Mouse (Mus musculus) right cerebral cortex, postnatal 14 days (tissue): ENCODE results near the gene Calm2.

Experiments used
- DNase-seq: peaks from one replicate; pipeline ENCODE4 v3.0.0; 2022

Gene Calm2

DNA sequence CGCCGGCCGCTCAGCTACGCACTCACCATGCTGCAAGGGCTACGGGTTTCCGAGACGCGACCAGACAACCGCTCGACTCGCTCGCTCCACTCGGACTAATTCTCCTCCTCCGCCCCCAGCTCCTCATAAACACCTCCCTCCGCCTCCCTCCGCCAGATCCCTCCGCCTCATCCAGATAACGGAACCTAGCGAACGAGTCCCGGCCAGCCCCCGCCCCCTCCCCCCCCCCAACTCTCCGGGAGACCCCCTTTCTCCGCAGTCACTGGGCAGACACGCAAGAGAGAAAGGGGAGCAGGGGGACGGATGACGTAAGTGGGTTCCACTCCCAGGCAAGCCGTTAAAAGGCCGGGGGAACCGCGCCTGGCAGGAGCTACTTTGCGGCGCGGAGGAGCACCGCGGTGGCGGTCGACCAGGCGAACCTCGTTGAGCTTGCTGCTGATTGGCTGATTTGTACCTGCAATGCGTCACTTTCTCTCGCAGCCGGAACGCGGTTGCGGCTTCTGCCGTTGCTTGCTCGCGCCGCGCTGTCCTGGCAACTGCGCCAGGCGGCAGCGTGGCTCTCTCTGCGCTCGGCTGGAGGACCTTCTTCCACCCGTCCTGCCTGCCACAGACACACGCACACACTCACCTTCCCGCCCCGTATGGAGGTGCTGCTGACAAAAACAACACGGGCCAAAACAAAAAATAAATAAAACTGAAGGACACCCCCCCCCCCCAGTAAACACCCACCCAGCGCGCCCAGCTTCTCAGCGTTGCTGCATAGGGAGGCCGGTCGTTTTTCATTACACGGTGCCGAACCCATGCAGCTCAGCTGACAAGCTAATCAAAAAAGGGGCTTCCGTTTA is at the start of gene Calm2:
TSS of gene Calm2 (minus strand) at position 169 of the 845 bp plus-strand sequence.
- peak; percentile 99 for DNase-seq

DNA sequence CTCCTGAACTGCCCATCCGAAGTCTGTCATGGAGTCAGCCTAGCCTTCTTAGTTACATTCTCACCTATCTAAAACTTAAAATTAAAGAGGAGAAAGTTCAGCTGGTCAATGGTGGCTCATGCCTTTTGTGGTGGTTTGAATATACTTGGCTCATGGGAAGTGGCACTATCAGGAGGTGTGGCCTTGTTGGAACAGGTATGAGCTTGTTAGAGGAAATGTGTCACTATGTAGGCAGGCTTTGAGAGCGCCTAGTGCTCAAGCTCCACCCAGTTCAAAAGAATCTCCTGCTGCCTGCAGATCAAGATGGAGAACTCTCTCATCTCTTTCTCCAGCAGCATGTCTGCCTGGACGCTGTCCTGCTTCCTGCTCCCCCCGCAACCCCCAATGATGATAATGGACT is 48.8 kb upstream of the Calm2 start:
- DNase-seq = no peak

DNA sequence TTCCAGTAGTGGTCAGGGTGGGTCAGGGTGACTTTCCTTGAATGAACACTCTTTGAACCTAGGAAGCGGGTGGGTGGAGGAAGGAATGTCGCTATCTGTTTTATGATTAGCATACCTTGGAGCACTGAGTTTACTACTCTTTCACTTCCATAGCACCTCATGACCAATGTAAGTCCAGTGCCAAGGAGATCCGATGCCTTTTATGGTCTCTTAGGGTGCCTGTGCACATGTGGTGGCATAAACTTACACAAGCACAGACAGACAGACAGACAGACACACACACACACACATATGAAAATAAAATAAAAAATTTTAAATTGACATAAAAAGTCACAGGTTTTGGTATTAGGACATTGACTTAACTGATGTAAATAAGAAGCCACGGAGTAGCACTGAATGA is 47.6 kb upstream of the Calm2 start:
- no peak for DNase-seq

DNA sequence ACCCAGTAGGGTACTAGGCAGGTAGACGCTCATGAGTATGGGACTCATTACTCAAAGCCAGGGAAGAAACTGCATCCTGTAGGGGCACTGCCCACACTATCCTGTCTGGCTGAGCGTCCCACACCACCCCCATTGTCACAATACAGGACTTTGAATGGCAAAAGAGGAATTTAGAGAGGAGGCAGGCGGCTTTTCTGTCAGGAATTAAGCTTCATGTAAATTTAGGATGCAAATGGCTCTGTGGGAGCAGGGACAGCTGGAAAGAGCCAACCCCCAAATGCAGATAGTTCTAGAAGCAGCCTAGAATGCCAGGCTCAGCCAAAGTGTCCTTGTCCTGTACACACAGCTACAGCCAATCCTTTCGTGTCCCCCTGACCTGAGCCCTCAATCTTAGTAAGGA is 45.6 kb upstream of the Calm2 start:
- DNase-seq = no peak

DNA sequence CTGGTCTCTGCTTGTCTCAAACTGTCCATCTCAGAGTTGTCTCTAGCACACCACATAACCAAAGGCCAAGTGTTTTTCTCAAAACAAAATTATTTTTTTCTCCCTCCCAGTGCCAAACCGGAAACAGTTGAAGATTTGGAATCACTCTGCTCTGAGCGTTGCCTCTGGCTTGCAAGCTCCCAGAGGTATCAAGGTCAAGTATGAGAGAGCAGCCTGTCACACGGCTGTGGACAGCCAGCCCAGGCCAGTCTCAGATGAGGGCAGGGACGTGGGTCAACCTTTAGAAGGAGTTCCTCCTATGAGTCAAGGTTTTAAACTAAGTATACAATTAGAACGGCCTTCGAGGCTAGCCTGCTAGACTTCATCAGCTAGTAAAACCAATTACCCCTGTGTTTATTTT is 43.6 kb upstream of the Calm2 start:
- no peak for DNase-seq

DNA sequence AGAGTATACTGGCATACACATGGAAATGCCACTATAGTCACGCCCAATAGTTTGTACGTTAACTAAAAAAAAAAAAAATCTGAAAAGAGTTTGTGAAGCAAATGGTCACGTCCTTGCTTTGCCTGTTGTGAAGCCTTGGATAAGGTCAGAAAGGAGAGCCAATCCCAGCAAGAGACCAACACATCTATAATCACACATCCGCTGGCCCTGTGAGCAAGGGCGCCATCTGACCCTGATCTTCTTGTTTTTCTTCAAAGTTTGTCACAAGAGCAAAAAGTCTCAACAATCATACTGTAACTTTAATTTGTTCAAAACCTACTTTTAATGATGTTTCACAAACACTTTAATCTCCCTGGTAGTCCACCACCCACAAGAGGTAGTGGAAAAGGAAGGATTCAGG is 39.0 kb upstream of the Calm2 start:
- DNase-seq = no peak

DNA sequence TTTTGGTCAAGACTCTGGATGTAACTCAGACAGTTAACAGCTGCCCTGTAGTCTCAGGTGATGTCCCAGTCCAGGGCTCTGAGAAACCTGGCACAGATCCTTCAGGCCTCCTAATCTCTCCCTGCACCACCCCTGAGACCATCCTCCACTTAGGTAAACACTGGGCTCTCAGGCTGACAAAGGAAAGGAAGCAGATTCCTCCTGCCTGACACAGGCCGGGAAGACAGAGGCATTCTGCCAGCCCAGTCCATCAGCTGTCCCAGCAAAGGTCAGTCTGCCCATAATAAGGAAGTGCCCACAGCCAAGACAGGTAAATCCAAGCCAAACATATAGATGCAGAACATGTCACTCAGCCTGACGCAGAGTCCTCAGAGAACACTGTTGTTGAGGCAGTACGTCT is 36.1 kb upstream of the Calm2 start:
- no peak for DNase-seq

DNA sequence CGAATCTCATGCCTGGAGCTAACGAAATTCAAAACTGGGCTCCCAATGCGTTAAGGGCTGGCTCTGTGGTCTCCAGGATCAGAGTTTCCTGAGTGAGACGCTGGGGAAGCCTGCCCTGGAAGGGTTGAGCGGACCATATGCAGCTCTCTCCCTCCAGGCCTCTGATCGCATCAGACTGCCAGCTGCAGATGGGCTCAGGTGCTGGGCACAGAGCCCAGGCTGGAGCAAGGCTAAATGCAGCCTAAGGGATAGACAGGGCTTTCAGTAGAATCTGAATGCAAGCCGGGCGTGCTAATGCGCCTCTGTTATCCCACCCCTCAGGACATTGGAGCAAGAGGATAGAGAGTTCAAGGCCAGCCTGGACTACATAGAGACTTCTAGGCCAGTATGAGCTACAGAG is 31.8 kb upstream of the Calm2 start:
- DNase-seq = no peak

DNA sequence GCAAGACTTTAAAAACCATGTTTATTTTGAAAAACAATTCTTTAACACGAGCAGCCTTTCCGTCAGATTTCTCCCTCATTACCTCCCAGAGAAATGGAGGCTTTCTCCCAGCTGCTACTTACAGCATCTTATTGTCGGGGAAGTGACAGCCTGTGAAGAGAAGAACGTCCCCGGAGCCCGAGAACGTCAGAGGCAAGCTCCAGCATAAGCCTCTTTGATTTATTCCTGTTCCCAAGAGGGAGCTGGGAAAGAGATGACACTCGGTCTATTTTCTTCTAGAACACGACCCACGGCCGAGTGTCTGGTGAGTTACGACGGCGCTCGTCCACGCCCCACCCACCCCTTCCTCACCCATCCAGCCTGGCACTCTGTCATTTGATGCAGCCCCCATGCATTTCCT is 30.9 kb upstream of the Calm2 start:
- DNase-seq = no peak

DNA sequence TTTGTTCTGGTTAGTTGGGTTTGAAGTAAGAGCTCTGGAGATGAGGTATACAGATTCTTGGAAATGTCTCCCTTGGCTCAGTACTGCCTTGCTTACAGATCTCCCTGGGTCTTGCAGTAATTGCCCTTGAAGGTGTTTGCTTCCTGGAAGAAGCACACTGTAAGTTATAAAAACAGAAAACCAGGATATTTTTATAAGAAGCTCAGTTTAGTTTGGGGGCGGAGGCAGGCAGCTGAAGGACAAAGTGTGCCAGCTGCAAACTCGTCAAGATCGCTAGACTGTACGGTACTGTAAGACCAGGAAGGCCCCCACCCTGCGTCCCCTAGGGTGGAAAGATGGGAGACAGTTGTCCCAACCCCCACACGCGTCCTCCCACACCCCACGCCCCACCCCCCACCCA is 28.6 kb upstream of the Calm2 start:
- no peak for DNase-seq

DNA sequence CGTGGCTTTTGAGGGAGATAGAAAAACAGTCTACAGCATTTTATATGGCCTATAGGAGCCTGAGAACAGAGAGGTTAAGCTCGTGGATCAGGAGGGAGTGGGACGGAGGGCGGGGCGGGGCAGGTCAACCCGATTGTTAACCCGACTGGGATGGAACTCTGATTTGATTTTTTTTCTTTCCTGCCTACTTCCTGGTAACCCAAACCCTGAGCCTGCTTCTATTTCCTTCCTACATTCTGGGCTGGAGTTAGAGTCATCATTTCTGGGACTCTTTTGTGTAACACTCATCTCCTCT is 27.7 kb upstream of the Calm2 start:
- no peak for DNase-seq

DNA sequence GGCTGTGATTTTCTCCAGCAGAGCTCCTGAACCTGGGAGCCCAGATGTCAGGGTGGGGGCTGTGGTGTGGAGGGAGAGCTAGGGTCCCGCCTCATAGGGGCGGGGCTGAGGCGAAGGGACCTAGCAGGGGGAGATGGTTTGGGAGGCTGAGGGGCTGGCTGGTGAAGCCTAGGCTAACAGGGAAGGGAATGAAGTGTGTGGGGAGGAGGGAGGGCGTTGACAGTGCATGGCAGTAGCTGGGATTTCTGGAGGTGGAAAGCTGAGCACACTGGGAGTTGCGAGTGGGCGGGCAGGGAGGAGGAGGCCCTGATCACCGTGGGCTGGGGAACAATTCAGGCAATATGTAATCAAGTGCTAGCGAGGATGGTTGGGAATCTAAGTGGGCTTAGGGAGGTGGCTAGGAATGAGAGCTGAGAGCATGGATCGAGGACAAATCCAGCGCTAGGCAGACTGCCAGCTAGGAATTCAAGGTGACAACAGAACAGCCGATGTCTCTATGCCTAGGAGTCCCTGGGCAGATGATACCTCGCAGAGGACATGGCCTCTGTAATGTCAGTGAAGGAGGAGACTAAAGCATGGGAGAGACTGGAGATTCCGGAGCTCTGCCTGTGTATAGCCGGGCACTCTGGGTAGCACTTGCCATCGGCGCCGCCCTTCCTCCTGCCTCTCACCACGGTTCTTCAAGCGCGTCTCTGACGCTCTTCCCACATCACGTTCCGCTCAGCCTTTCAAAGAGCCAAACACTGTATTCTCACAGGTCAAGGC is 27.2 kb upstream of the Calm2 start:
- peak; percentile 69 for DNase-seq

DNA sequence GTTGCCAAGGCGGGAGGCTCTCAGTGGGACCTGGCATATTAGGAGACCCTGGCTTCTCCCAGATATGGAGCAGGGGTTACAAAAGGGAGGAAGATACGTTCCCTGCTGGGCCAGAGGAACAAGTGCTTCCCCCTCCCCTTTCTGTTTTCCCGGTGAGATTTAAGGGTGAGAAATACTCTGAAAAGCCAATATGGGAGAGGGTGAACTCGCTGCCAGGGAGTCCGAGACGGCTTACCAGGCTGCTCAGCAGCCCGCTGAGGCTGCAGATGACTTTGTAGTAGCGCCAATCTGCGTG is 26.7 kb upstream of the Calm2 start:
- no peak for DNase-seq

DNA sequence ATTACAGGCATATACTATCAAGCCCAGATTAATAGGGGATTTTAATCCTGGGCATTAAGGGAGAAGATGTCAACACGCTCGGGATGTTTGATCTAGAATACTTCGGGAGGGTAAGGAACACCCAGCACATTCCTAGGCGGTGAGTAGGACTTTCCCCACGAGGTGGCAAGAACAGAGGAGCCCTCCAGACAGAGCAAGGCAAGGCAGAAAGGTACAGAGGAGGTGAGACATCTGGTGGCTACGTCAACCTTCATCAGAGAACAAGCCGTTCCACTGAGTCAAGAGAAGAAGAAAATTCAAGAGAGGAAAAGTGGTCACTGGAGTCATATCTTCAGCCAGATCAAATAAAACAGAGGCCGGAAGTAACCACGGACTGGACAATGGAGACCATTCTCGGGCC is 26.1 kb upstream of the Calm2 start:
- DNase-seq = no peak

DNA sequence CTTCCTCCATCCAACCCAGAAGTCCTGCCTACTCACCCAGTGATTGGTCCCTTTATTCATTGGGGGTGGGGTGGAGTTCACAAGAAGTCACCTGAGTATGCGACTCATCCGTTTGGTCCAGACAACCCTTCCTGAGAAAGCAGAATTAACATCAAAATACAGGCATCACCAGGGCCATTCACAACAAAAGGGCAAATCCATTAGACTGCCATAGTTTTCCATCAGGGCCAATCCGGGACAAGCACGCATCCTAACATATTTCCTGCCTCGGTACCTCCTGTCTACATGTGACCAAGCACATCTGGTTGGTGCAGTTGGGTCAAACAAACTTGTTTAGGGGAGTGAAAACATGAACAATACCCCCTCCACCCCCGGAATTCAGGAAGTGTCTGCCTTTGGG is 24.9 kb upstream of the Calm2 start:
- DNase-seq = no peak

DNA sequence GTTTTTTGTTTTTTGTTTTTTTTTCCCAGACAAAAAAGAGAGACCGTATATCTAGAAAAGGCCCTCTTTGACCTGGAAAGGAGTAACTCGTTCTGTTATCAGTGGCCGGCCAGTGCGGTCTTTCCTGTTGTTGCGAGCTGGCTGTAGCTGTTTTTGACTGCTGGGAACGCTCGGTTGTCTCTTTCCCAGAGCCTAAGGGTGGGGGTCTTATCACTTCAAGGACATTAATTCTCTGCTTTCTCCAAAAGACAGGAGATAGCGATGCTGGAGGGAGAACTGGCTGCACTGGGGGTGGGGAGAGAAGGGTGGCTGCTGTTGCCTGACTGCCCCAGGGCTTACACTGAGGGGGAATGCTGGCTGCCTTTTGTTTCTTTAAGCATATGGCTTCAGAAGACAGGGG is 24.1 kb upstream of the Calm2 start:
- no peak for DNase-seq

DNA sequence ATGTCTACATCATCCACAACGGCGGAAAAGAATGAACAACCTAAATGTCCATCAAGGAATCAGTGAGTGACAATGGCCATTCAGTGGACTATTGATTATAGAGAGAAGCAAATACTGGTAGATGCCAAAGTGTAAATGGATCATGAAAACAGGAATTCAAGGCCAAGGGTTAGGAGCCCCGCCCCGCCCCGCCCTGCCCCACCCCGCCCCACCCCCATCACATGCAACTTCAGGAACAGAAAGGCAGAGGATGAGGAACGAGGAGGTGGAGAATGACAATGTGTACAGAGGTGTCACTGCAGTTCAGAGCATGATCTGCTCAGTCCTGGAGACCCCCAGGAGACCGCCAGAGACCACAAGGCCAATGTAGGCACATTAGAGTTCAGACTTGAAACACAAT is 23.5 kb upstream of the Calm2 start:
- no peak for DNase-seq

DNA sequence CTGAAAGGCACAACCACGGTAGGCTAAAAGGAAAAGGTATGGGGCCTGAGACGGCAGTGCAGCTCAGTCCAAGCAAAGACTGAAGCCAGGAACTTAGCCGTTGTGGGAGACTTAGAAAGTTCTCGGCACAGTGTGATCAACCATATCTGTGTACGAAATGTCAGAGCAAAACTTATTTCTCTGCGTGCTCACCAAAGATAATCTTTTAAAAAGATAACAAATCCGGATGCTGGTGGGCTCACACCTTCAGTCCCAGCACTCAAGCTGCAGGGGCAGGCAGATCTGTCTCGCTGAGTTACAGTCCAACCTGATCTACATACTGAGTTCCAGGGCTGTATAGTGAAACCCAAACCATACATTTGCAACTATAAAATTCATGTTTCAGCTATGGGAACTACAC is 22.7 kb upstream of the Calm2 start:
- DNase-seq = no peak

DNA sequence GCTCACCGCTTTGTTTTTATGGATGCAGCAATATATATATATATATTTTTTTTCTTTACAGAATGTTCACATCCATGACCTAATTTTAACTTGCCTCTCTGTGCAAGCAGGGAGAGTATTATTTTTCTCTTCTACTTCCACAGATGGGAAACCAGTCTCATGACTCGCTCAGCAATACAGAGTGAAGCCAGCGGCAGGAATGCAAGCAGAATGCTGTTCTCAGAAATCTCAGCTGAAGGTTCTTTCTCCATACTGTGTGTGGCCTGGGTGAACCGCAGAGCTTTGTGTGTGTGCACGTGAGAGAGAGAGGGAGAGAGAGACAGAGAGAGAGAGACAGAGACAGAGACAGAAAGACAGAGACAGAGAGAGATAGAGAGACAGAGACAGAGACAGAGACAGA is 21.9 kb upstream of the Calm2 start:
- DNase-seq = no peak

DNA sequence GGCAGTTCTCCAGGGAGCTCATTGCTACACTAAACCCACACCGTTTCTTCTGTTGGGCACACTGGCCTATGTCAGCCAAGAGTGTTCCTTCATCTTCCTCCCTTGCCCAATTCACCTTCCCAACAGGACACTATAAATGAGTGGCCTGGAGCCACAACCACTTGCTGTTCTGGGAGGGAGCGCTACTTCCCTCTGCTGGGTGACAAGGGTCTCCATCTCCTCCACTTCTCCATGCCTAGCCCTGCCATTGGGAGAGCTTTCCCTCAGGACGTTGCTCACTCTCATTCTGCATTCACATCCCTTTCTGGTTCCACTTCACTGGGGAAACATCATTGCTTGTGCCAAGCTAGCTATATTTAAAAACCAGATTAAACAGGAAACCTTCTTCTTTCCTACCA is 14.8 kb upstream of the Calm2 start:
- DNase-seq = no peak

DNA sequence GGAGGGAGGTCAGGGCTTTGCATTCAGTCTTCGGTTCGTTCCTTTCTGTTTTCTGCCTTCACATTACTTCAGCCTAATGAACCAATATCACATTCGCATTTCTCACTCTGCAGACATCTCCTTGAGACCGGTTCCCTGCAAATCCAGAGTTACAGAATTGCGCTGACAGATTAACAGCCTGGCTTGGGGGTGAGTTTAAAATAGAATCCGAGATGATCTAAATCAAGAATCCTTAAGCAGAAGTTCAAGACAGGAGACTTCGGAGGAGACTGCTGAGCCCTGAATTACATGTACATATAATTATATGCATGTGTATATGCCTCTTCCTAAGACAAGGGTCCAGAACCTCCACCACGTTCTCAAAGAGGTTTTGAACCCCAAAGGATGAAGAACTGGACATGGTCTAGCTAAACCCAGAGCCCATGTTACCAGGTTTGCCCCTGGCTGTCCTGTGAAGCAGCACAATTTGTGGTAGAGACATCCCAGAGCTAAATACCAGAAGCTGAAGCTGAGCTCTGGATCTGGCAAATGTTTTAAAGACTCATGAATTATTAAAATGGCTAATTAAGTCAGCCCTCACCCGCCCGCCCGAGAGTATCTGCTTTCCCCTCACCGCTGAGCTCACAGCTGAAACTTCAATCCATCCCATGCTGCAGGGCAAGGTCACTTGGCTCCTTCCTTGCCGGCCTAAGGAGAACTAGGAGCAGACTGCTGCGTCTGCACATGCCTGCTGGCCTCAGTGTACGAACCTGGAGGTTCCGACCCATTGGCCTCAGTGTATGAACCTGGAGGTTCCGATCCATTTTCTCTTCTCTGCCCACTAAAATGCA is 14.1 kb upstream of the Calm2 start:
- DNase-seq = no peak

DNA sequence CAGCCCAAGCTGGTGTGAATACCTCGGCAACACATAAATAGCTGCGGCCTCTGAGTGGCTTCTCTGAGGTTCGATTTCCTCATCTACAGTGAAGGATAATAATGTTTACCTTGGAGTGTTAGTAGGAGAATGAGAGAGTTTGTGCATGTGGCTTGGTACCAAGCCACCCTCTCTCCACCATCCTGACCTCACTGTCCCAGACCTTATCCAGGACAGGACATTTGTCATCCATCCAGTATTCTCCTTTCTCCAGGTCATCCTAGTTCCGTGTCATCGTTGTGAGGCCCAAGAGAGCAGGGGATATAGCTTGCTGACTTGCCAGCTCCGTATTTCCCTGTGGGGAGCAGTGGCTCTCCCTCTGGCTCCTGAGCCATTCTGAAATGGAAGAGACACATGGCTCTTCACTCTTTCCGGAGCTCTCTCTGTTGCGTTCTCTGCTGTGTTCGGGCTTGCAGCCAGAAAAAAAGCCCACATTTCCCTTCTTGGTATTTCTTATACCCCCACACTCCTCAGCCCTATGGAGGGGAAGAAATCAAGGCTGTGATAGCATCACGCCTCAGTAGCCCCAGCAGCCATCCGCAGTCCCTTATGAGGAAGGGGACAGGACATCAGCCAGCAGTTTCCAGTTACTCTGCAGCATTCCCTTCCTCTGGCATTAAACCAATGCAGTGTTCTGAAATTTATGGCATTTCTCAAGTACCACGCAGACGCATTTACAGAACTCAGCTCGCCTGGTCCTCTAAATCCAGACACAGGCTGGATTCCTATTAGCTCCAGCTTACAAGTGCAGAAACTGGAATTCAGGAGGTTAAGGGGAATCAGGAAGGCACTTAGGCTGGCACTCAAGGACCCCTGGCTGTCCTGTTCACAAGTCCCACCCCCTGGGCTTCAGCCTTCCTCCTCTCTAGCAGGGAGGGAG is 13.3 kb upstream of the Calm2 start:
- DNase-seq = peak; percentile 65
